Mouse (Mus musculus) G1E (cell line): ENCODE results near the gene Pcolce2.

Source experiments
- CTCF ChIP-seq: IDR thresholded peaks from 2 replicates; pipeline ENCODE4 v1.5.1; 2012; ENCODE audit warnings: low read depth, low read length, inconsistent platforms, mixed read lengths
- GATA1 ChIP-seq: IDR thresholded peaks from 2 replicates; pipeline ENCODE4 v1.6.1; 2012; ENCODE audit warnings: borderline replicate concordance, low read length, inconsistent platforms, mixed read lengths
- GATA2 ChIP-seq: IDR thresholded peaks from 2 replicates; pipeline ENCODE4 v1.6.1; 2012; ENCODE audit warnings: low read depth, low read length, inconsistent platforms, borderline replicate concordance
- POLR2AphosphoS5 ChIP-seq: IDR thresholded peaks from 2 replicates; pipeline ENCODE4 v1.6.1; 2012; ENCODE audit warnings: low read depth, low read length, inconsistent platforms; ENCODE audit not compliant: insufficient replicate concordance
- TAL1 ChIP-seq: conservative IDR thresholded peaks from 2 replicates; pipeline ENCODE4 v1.6.1; 2012; ENCODE audit warnings: low read depth, low read length, inconsistent platforms, mixed read lengths

DNA sequence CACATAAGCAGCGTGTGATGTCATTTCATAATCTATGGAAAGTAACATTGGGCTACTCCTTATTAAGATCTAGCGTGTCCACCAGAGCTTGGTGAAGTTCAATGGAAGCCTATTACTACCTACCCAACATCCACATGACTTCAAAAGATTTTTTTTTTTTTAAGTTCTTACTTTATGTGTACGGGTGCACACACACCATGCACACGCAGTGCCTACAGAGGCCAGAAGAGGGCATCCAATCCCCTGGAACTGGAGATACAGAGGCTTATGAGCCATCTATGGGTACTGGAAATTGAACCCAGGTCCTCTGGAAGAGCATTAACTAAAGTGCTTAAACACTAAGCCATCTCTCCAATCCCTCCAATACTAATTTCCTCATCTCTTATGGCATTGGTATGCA is 38.0 kb upstream of the Pcolce2 start:
- no peak for TF ChIP-seq CTCF
- no peak for TF ChIP-seq GATA1
- TF ChIP-seq POLR2AphosphoS5, result no peak
- TF ChIP-seq GATA2, result no peak
- TF ChIP-seq TAL1, result no peak
